9 mouse cellular contexts compared by ENCODE assay signal in genomic region chr11:48874465-48874864, GRCm38 (mm10). TPM values are rescaled to one million over a fixed set of nuclear protein-coding genes. Genes with fewer than 3 reads are reported as not detected.
A peak's percentile ranks its signal among the peaks of the same experiment; 100 is the strongest.
DNase-seq lines count a peak whose midpoint lies in the region; ATAC-seq lines count a peak whose summit lies in the region.
"Had no signal": no experiment of that assay in that cellular context is flagged by ENCODE, and none has a peak within 500 bp of the region (broad histone marks: within the 10 kb centered on the region; RNA-seq: fewer than 3 reads in every experiment).

No protein-coding gene starts in this region.

- H3K4me3 ChIP-seq in forebrain, embryonic 12.5 days (replicated peaks): no peak overlapping the region

- DNase-seq in frontal cortex, postnatal 10 days (ENCODE audit: low spot score in 2 of 2): no peak
- peak; percentile 68 for DNase-seq in A20 (ENCODE audit: low read depth, low spot score)
- peak; percentile 65 for DNase-seq in adrenal gland, postnatal 14 days
- DNase-seq in kidney, postnatal 14 days: peak; percentile 70
- DNase-seq in skeletal muscle tissue, adult 2 months (ENCODE audit: low read depth, low spot score): peak; percentile 39

- H3K4me2 ChIP-seq in forebrain, embryonic 12.5 days: no peak overlapping the region

- H3K4me1 ChIP-seq in forebrain, embryonic 12.5 days: peaks cover 15% of the 10 kb centered on the region

- ATAC-seq in frontal cortex, adult (ENCODE audit: low TSS enrichment): peak; percentile 60
- ATAC-seq in forebrain, embryonic 12.5 days (ENCODE audit: low FRiP score): peak; percentile 68; the same call in 1 of the 2 replicates
- ATAC-seq in megakaryocyte, adult 5-6 weeks (ENCODE audit: poor library complexity, severe bottlenecking): peak; percentile 49

- no peak overlapping the region for H3K27ac ChIP-seq in forebrain, embryonic 12.5 days

- H3K9me3 ChIP-seq in forebrain, embryonic 12.5 days: no peaks in the 10 kb centered on the region

- peaks cover 23% of the 10 kb centered on the region; the same call in 1 of the 2 replicates for H3K27me3 ChIP-seq in forebrain, embryonic 12.5 days

- WGBS in forebrain, embryonic 12.5 days: 5% methylated on average over 4 of the region's 4 CpGs

- H3K36me3 ChIP-seq in forebrain, embryonic 12.5 days (replicated peaks): no peaks in the 10 kb centered on the region

- no peak overlapping the region for H3K9ac ChIP-seq in forebrain, embryonic 12.5 days

RNA-seq across cellular contexts. Expression of gene Irgm1, which starts 3.0 kb away (rescaled TPM):
- 15.2 and 19.0 TPM in 2 replicates for total RNA-seq in adrenal gland, postnatal 14 days (2021)
- polyA plus RNA-seq in forebrain, embryonic 12.5 days (2016; fragmentation: Nextera tagmentation; extraction: Ambion mirVana): 1.2 and 1.8 TPM in 2 replicates
- total RNA-seq in megakaryocyte, adult 5-6 weeks (2015): 59.0 and 67.2 TPM in 2 replicates
- 54.1 and 62.0 TPM in 2 replicates for total RNA-seq in megakaryocyte, adult 5-6 weeks (2017)

RNA-seq across cellular contexts. Expression of gene Gm5431, which starts 27.5 kb away (rescaled TPM):
- total RNA-seq in adrenal gland, postnatal 14 days (2021): 0.96 and 1.8 TPM in 2 replicates
- 0.09 TPM in 1 of 2 replicates, not detected in the other for polyA plus RNA-seq in forebrain, embryonic 12.5 days (2016; fragmentation: Nextera tagmentation; extraction: Ambion mirVana)
- 13.1 and 15.9 TPM in 2 replicates for total RNA-seq in megakaryocyte, adult 5-6 weeks (2015)
- 12.0 and 15.0 TPM in 2 replicates for total RNA-seq in megakaryocyte, adult 5-6 weeks (2017)
- polyA plus RNA-seq: heart, embryonic 14.5 days had no signal

RNA-seq across cellular contexts. Expression of gene Gm12184, which starts 48.0 kb away (rescaled TPM):
- 2.3 and 3.5 TPM in 2 replicates for total RNA-seq in adrenal gland, postnatal 14 days (2021)
- polyA plus RNA-seq in forebrain, embryonic 12.5 days (2016; fragmentation: Nextera tagmentation; extraction: Ambion mirVana): 6.8 and 9.4 TPM in 2 replicates
- total RNA-seq in megakaryocyte, adult 5-6 weeks (2015): 6.1 and 8.5 TPM in 2 replicates
- total RNA-seq in megakaryocyte, adult 5-6 weeks (2017): 4.6 and 12.1 TPM in 2 replicates

RNA-seq across cellular contexts. Expression of gene Trim7, which starts 48.5 kb away (rescaled TPM):
- total RNA-seq in adrenal gland, postnatal 14 days (2021): 6.1 and 8.5 TPM in 2 replicates
- 0.76 and 1.00 TPM in 2 replicates for polyA plus RNA-seq in forebrain, embryonic 12.5 days (2016; fragmentation: Nextera tagmentation; extraction: Ambion mirVana)
- total RNA-seq in megakaryocyte, adult 5-6 weeks (2015): 0.51 and 0.68 TPM in 2 replicates
- 0.18 and 0.57 TPM in 2 replicates for total RNA-seq in megakaryocyte, adult 5-6 weeks (2017)

RNA-seq across cellular contexts. Expression of gene Trim41, which starts 57.3 kb away (rescaled TPM):
- 34.6 and 40.5 TPM in 2 replicates for total RNA-seq in adrenal gland, postnatal 14 days (2021)
- 6.2 and 6.8 TPM in 2 replicates for polyA plus RNA-seq in forebrain, embryonic 12.5 days (2016; fragmentation: Nextera tagmentation; extraction: Ambion mirVana)
- total RNA-seq in megakaryocyte, adult 5-6 weeks (2015): 11.8 and 13.6 TPM in 2 replicates
- total RNA-seq in megakaryocyte, adult 5-6 weeks (2017): 39.2 and 43.7 TPM in 2 replicates

Comparison
In these comparisons a context has a peak if more than half of its experiments do, and no peak if none do; other contexts are left out.
1. DNase-seq: peak in A20 (single experiment), adrenal gland, postnatal 14 days (single experiment), kidney, postnatal 14 days (single experiment) and skeletal muscle tissue, adult 2 months (single experiment); none in frontal cortex, postnatal 10 days (0 of 2).
2. Peak in every context shown above with its lines, with median percentiles within 50 percentile points of each other: ATAC-seq.